Mouse (Mus musculus): ENCODE data around the gene Tpp2.

The Tpp2 gene

GRCm38 (mm10) chr1:44022656-44023055 lies 89.2 kb downstream of the Tpp2 start:
- WGBS: 86% methylated on average over 1 of the region's 1 CpGs

- WGBS: 76% methylated on average over 1 of the region's 1 CpGs
Measured at GRCm38 (mm10) chr1:44027651-44028050, 94.2 kb downstream of the Tpp2 start.

GRCm38 (mm10) chr1:44032213-44032612 lies 98.8 kb downstream of the Tpp2 start:
- WGBS: 73% methylated on average over 2 of the region's 2 CpGs

GRCm38 (mm10) chr1:44032948-44033347 lies 99.5 kb downstream of the Tpp2 start:
- 93% methylated on average over 5 of the region's 5 CpGs for WGBS

- 1% methylated on average over 17 of the region's 17 CpGs for WGBS
Measured at GRCm38 (mm10) chr1:44041797-44042554, 108.5 kb downstream of the Tpp2 start.

- WGBS: 3% methylated on average over 6 of the region's 6 CpGs
Measured at GRCm38 (mm10) chr1:44042555-44042915, 109.1 kb downstream of the Tpp2 start.

GRCm38 (mm10) chr1:44045689-44046088 lies 112.2 kb downstream of the Tpp2 start:
- WGBS: 89% methylated on average over 5 of the region's 5 CpGs

GRCm38 (mm10) chr1:44046556-44046955 lies 113.1 kb downstream of the Tpp2 start:
- WGBS: 90% methylated on average over 2 of the region's 2 CpGs
